Mouse (Mus musculus): ENCODE measurements around the gene Xaf1.

Xaf1 gene

DNA sequence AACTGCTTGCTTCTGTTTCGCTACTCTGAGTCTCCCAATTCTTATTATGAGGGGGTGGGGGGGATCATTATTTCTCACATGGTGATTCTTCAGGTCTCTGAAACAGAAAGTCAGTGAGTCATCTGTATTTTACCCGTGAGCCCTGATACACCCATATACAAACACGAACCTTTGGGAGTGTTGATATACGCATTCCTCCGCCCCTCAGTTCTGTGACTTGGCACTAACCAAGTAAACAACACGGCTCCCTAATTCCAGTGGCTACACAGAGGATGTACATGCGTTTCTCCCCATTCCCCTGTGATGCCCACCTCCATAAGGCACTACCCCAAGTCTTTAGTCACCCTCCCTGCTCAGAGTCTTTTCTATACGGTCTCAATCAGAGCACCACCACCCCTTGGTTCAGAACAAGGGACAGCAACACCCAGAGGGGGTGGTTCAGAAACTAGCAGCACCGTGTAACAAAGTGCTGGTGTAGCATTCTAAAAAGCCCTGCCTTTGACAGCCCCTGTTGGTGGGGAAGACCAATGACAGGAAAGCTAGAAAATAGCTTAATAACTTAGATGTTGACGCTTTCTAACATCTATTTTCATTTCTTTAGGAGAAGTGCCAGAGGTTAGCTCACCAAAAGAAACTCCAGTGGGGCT is 10.0 kb downstream of the Xaf1 start:
- in situ Hi-C loops (cut with MseI, MboI): loop anchor here in 1 of 2 experiments (10.0 kb wide), 1 partner anchor 87 kb away; no protein-coding TSS in a partner anchor

- in situ Hi-C loops (cut with MseI, MboI): loop anchor here in 1 of 2 experiments (10.0 kb wide), 1 partner anchor 90 kb away; no protein-coding TSS in a partner anchor
Observed at GRCm38 (mm10) chr11:72314151-72314895, 12.9 kb downstream of the Xaf1 start, which contains the start of gene Fbxo39. TSS of gene Fbxo39 (plus strand) at chr11:72314444.

DNA sequence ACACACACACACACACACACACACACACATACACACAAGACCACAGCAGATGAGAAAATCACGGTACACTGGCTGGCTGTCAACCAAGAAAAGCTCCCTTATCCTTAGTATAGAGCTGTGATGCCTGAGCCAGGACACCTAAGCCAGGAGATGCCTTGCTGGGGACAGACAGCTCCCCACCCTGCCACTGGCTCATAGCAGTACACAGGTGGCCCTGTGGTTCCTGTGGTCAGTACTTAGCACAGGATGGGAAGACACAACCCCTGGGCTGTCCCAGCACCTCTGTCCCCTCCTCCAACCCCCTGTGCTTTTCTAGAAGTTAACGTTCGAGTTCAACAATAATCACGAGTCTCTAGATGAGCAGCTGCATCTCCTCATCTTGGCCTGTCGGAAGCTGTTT is 16.6 kb downstream of the Xaf1 start:
- in situ Hi-C loops (cut with MseI, MboI): loop anchor here in 1 of 2 experiments (10.0 kb wide), 1 partner anchor 93 kb away; no protein-coding TSS in a partner anchor

GRCm38 (mm10) chr11:72324431-72324830 is 23.0 kb downstream of the Xaf1 start:
- in situ Hi-C loops (cut with MseI, MboI): no loop called here

GRCm38 (mm10) chr11:72325701-72326100 is 24.3 kb downstream of the Xaf1 start:
- in situ Hi-C loops (cut with MseI, MboI): no loop called here

DNA sequence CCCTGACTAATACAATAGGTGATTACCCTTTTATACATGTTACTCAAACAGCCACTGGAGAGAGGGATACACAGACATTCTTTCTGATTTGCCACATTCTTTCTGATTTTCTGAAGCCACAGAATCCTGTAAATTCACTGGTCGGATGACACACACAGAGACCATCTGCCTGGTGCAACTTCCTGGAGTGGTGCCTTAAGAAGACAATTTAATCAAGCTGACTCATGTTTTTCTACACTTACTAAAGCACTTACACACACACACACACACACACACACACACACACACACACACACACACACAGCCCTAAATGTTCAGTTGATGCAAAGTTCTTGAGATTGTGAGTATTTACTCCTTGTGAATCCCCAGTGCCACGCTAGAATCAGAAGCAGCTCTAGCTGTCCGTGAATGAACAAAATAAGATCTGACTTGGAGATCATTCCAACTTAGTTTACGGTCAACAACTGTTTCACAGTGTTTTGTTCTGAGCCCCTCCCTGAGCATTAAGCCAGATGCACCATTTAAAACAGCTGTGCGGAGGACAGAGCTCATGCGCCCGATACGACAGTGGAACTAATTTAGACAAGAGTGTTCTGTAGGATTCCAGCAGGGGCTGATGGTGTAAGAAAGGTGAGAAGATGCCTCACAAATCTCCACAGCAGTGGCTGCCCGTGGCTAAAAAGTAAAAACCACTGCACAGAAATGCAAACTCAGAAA is 31.7 kb downstream of the Xaf1 start:
- in situ Hi-C loops (cut with MseI, MboI): no loop called here

- in situ Hi-C loops (cut with MseI, MboI): no loop called here
Observed at GRCm38 (mm10) chr11:72334653-72335052, 33.2 kb downstream of the Xaf1 start.

DNA sequence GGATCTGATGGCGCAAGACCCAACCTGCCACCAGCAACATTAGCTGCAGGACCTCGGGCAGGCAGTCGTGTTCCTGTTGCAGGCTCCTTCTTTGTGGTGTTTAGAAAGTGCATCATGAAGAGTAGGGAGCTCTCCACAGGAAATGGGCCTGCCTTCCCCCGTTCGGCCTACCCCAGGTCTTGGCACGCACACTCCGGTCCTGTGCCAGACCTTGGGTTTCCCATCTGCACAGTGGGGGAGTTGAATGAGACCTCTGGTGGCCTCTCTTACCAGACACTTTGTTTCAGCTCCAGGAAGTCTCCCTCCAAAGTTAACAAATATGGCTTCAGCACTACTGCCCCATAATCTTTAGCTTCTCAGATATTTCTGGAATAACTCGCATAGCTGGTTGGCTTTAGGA is 35.3 kb downstream of the Xaf1 start:
- in situ Hi-C loops (cut with MseI, MboI): no loop called here

- in situ Hi-C loops (cut with MseI, MboI): no loop called here
Observed at GRCm38 (mm10) chr11:72338437-72338871, 37.0 kb downstream of the Xaf1 start.

- in situ Hi-C loops (cut with MseI, MboI): loop anchor here (5.0 to 10.0 kb wide), 2 partner anchors 88 to 115 kb away; no protein-coding TSS in a partner anchor
Observed at GRCm38 (mm10) chr11:72339716-72340115, 38.3 kb downstream of the Xaf1 start.

- in situ Hi-C loops (cut with MseI, MboI): loop anchor here (5.0 to 10.0 kb wide), 2 partner anchors 85 to 118 kb away; no protein-coding TSS in a partner anchor
Observed at GRCm38 (mm10) chr11:72342549-72343237, 41.3 kb downstream of the Xaf1 start.

GRCm38 (mm10) chr11:72343238-72343625 is 41.8 kb downstream of the Xaf1 start:
- in situ Hi-C loops (cut with MseI, MboI): loop anchor here (5.0 to 10.0 kb wide), 2 partner anchors 84 to 118 kb away; no protein-coding TSS in a partner anchor

GRCm38 (mm10) chr11:72343904-72344303 is 42.5 kb downstream of the Xaf1 start:
- in situ Hi-C loops (cut with MseI, MboI): loop anchor here (5.0 to 10.0 kb wide), 2 partner anchors 83 to 119 kb away; no protein-coding TSS in a partner anchor

DNA sequence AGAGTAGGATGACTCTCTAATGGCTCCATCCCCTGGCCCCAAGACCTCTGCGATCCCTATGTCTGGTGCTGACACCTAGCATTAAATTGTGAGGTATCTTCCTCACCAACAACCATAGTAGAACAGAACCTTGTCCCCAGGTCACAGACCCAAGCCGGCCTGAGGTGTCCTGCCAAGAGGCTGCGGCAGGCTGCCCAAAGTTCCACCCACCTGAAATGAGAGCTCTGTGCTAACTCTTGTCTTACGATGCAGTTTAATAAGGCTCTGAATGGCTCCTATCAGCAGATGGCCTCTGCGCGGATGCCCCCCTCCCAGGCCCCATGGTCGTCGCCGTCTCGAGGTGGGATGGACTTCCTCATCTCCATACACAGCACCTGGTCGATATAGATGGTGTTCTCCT is 43.1 kb downstream of the Xaf1 start:
- in situ Hi-C loops (cut with MseI, MboI): loop anchor here (5.0 to 10.0 kb wide), 2 partner anchors 83 to 120 kb away; no protein-coding TSS in a partner anchor

DNA sequence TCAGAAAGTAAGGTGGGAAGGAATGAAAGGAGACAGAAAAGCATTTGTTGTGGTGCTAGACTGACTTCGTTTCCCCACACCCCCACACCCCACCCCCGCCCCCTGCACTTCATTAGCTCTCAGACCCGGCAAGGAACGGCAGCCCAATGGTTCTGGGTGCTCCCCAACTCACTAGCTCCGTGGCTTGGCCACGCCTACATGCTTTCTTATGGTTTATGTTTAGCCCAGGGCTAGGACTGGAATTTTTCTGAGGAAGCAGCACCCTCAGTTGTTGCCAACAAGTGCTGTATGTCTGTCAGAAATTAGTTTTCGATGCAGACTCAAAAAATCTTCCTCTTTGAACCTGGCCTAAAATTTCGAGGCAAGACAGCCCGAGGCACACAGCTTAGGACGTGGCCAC is 47.1 kb downstream of the Xaf1 start:
- in situ Hi-C loops (cut with MseI, MboI): loop anchor here in 1 of 2 experiments (10.0 kb wide), 1 partner anchor 124 kb away; no protein-coding TSS in a partner anchor

DNA sequence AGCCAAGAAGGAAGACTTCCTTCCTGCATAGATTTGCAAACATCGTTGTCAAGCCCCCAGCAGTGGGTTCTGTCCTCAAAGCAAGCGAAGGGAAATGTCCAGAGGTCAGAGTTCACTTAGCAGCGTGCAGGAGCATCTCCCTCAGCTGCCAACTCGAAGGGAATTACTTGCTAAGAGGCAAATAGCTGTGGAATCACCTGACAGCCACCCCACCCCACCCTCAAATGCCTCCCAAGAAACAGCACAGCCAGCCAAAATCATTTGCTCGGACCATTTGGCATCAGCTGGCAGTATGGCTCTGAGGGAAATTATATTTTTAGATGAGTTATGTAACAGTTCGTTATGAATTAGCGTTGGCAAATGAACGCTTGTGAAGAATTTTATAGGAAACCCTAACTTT is 47.6 kb downstream of the Xaf1 start:
- in situ Hi-C loops (cut with MseI, MboI): loop anchor here in 1 of 2 experiments (10.0 kb wide), 1 partner anchor 124 kb away; no protein-coding TSS in a partner anchor

GRCm38 (mm10) chr11:72349652-72350051 is 48.2 kb downstream of the Xaf1 start:
- in situ Hi-C loops (cut with MseI, MboI): loop anchor here (5.0 to 10.0 kb wide), 2 partner anchors 125 to 213 kb away; no protein-coding TSS in a partner anchor

DNA sequence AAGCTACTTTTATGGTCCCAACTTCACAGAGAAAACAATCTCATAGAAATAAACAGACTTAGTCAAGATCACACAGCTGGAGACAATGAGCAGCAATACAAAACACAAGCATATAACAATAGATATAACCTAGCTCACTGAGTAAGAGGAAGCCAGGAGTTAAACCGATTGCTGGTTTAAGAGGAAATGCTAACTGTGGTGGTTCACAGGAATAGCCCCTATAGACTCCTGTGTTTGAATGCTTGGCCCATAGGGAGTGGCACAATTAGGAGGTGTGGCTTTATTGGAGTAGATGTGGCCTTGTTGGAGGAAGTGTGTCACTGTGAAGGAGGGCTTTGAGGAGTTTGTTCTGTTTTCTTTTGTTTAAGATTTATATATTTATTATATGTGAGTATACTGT is 50.8 kb downstream of the Xaf1 start:
- in situ Hi-C loops (cut with MseI, MboI): loop anchor here (5.0 kb wide), 1 partner anchor 210 kb away; no protein-coding TSS in a partner anchor

- in situ Hi-C loops (cut with MseI, MboI): loop anchor here (5.0 kb wide), 1 partner anchor 209 kb away; no protein-coding TSS in a partner anchor
Observed at GRCm38 (mm10) chr11:72353186-72353585, 51.8 kb downstream of the Xaf1 start.

DNA sequence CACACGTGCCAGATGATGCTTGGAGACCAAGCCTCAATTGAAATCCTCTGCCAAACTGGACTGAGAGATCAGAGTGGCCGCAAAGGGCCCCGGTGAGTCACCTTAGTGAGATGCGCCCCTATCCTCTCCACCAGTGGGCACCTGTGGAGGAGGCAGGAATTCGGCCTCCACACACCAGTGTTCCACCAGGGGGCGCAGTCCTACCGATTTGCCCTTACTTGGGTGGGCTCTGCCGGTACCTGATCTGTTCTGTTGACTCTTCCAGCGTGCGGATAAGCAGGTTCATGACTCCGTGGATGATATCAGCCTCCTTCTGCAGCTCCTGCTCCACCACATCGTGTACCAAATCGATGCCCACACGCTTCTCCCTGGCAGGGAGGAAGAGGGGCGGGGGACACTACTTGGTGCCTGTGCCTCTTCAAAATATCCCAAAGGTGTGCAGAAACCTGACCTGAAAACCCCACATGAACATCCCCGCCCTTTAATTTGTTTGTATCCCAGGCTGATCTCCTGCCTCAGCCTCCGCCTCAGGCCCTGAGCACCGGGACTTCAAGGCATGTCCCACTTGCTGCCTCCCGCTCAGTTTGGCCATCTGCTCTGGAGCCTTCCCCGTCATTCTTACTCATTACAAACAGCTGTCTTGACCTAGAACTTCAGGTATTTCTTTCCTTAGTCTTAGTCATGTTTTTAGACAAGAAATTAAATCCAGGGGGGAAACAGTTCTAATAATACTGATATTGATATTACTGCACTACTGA is 53.7 kb downstream of the Xaf1 start:
- in situ Hi-C loops (cut with MseI, MboI): loop anchor here (5.0 kb wide), 1 partner anchor 207 kb away; no protein-coding TSS in a partner anchor
